Mouse (Mus musculus) ovary, postnatal 14 days (tissue): Measurements from ENCODE around the gene Mrpl4.
"Not testable (repeated sequence)": the region's sequence is repeated elsewhere in the genome, so short reads cannot be mapped to it uniquely, and the experiment has no call there.

Experiments used
- DNase-seq: peaks from one replicate; pipeline ENCODE4 v3.0.0; 2022; ENCODE audit warnings: low spot score

The Mrpl4 gene

GRCm38 (mm10) chr9:21041308-21041707, 38.8 kb downstream of the Mrpl4 start:
- DNase-seq, result no peak

- DNase-seq, result no peak
These were observed 41.0 kb downstream of the Mrpl4 start for GRCm38 (mm10) chr9:21043563-21043962.

- not testable (repeated sequence) for DNase-seq
These were observed 42.2 kb downstream of the Mrpl4 start for GRCm38 (mm10) chr9:21044785-21045184.

- DNase-seq, result no peak
These were observed 42.7 kb downstream of the Mrpl4 start for GRCm38 (mm10) chr9:21045235-21045634.

DNA sequence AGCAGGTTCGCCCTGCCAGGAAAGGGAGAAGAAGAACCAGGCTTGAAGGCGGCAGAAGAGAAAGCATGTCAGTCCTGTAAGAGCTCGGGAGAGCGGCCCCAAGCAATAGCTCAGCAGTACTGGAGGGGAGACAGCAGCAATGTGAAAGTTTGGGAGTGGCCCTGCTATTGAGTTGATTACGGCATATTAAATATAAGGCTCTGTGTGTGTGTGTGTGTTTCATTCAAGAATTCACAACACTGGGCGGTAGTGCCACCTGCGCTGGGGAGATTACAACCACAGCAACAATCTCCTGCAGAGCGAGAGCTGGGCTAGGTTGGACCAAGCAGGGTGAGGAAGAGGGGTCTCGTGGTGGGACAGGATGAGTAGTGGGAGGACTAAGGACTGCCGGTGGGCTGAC, 49.0 kb downstream of the Mrpl4 start:
- no peak for DNase-seq
